Mouse (Mus musculus) central nervous system, embryonic 11.5 days (tissue): ENCODE data around the gene Folh1. TPM values are rescaled to one million over a fixed set of nuclear protein-coding genes. Genes with fewer than 3 reads are reported as not detected.

Experiments
- polyA plus RNA-seq: library from polyadenylated mRNA; depleted of rRNA; stranded (reverse); fragments of >200 nt; gene quantifications from 2 replicates; pipeline ENCODE4 v1.2.3, GENCODE M21; 2012; rRNA removed

The Folh1 gene
- 0.02 and 0.06 TPM in 2 replicates for polyA plus RNA-seq

GRCm38 (mm10) chr7:86775617-86776325 lies at the start of gene Folh1:
Gene Folh1, minus strand, starts transcription at chr7:86775943.

GRCm38 (mm10) chr7:86794727-86795126 lies 19.0 kb upstream of the Folh1 start, which contains the start of gene Vmn2r77:
Gene Vmn2r77, plus strand, starts transcription at chr7:86795027.

GRCm38 (mm10) chr7:86688030-86688429 lies 87.7 kb downstream of the Folh1 start, which contains the start of gene Olfr292:
Gene Olfr292, plus strand, starts transcription at chr7:86688330.

Other genes with a start within 250 kb of the Folh1 start
- gene Olfr295, start 192.1 kb downstream of the Folh1 start, polyA plus RNA-seq = not detected in 2 replicates
- not detected in 2 replicates for gene Olfr294, start 159.3 kb downstream of the Folh1 start, polyA plus RNA-seq
- gene Olfr293, start 126.9 kb downstream of the Folh1 start, polyA plus RNA-seq = not detected in 2 replicates
- gene Olfr292, start 87.6 kb downstream of the Folh1 start, polyA plus RNA-seq = not detected in 2 replicates
- not detected in 2 replicates for gene Vmn2r77, start 19.1 kb upstream of the Folh1 start, polyA plus RNA-seq
- not detected in 2 replicates for gene Vmn2r78, start 139.2 kb upstream of the Folh1 start, polyA plus RNA-seq
- not detected in 2 replicates for gene Vmn2r79, start 220.2 kb upstream of the Folh1 start, polyA plus RNA-seq